Mouse (Mus musculus) kidney, adult 2 months (tissue): ENCODE measurements around the gene Acsm4. TPM values are rescaled to one million over a fixed set of nuclear protein-coding genes. Genes with fewer than 3 reads are reported as not detected.

ENCODE experiments used
- DNase-seq: peaks from one replicate; pipeline ENCODE4 v3.0.0; 2021
- H3K27ac ChIP-seq: fragments of 200-500 bp; 2 replicates; pipeline ENCODE4 v1.5.1; 2012; ENCODE audit warnings: low read depth, low read length, control low read depth, inconsistent platforms; ENCODE audit not compliant: insufficient read depth
- H3K27me3 ChIP-seq: fragments of 200-500 bp; replicated peaks from 2 replicates; pipeline ENCODE4 v1.6.1; 2012; ENCODE audit warnings: mild to moderate bottlenecking, moderate library complexity, low read length, inconsistent platforms; ENCODE audit not compliant: control insufficient read depth, insufficient read depth
- H3K36me3 ChIP-seq: fragments of 200-500 bp; 2 replicates; pipeline ENCODE4 v1.6.1; 2012; ENCODE audit warnings: mild to moderate bottlenecking, moderate library complexity, low read length, inconsistent platforms; ENCODE audit not compliant: control insufficient read depth, insufficient read depth
- H3K4me1 ChIP-seq: fragments of 200-500 bp; 2 replicates; pipeline ENCODE4 v1.6.1; 2011; ENCODE audit warnings: low read length; ENCODE audit not compliant: control insufficient read depth, insufficient read depth
- H3K4me3 ChIP-seq: fragments of 200-500 bp; 2 replicates; pipeline ENCODE4 v1.5.1; 2011; ENCODE audit warnings: mild to moderate bottlenecking, low read depth, low read length, control low read depth; ENCODE audit not compliant: insufficient read depth
- CTCF ChIP-seq: fragments of 200-500 bp; conservative IDR thresholded peaks from 2 replicates; pipeline ENCODE4 v1.5.1; 2011; ENCODE audit warnings: low read depth, mild to moderate bottlenecking, control low read depth, low read length, moderate library complexity, mixed read lengths; ENCODE audit not compliant: insufficient read depth, insufficient read length
- POLR2A ChIP-seq: fragments of 200-500 bp; IDR thresholded peaks from one replicate; pipeline ENCODE4 v1.6.1; 2011; ENCODE audit warnings: low read depth, low read length, control low read depth
- WGBS: fragments of 180-500 bp; shearing (Covaris S2); methylation state at CpG from one replicate; pipeline ENCODE4 v1.1.7; 2018; 5-methylcytosine and 5-hydroxymethylcytosine counted together
- polyA plus RNA-seq: library from polyadenylated mRNA; depleted of rRNA; stranded (reverse); fragments of >200 nt; gene quantifications from 2 replicates; pipeline ENCODE4 v1.2.3, GENCODE M21; 2012; rRNA removed

The Acsm4 gene
- not detected in 2 replicates for polyA plus RNA-seq

GRCm38 (mm10) chr7:119689726-119690125 is at the start of gene Acsm4:
Gene Acsm4, plus strand, starts transcription at chr7:119690026.
- H3K36me3 ChIP-seq = no peaks in the 10 kb centered on the region
- 75% methylated on average over 5 of the region's 5 CpGs for WGBS
- no peak within 1 kb of the TSS for H3K27ac ChIP-seq
- no peak for DNase-seq
- TF ChIP-seq POLR2A (no peak), CTCF (no peak)
- H3K4me3 ChIP-seq = no peak within 1 kb of the TSS
- no peaks in the 10 kb centered on the region for H3K4me1 ChIP-seq
- no peaks in the 10 kb centered on the region for H3K27me3 ChIP-seq

- H3K27ac ChIP-seq = peak overlapping the region; percentile 91
- TF ChIP-seq CTCF (no peak), POLR2A (no peak)
- H3K36me3 ChIP-seq = no peaks in the 10 kb centered on the region
- WGBS = 39% methylated on average over 5 of the region's 5 CpGs
- peak overlapping the region; percentile 56 for H3K4me3 ChIP-seq
- H3K27me3 ChIP-seq = no peaks in the 10 kb centered on the region
- peak; percentile 76 for DNase-seq
- H3K4me1 ChIP-seq = peaks cover 13% of the 10 kb centered on the region; the same call in 1 of the 2 replicates
These were observed 47.5 kb upstream of the Acsm4 start for GRCm38 (mm10) chr7:119642307-119642706.

- no peak overlapping the region for H3K4me3 ChIP-seq
- peak; percentile 91 for DNase-seq
- no peak for TF ChIP-seq CTCF
- no peak for TF ChIP-seq POLR2A
- WGBS = 60% methylated on average over 3 of the region's 3 CpGs
- H3K27ac ChIP-seq = peak overlapping the region; percentile 90
- H3K4me1 ChIP-seq = peaks cover 5% of the 10 kb centered on the region; the same call in 1 of the 2 replicates
- H3K36me3 ChIP-seq = no peaks in the 10 kb centered on the region
- no peaks in the 10 kb centered on the region for H3K27me3 ChIP-seq
These were observed 21.9 kb upstream of the Acsm4 start for GRCm38 (mm10) chr7:119667893-119668292.

GRCm38 (mm10) chr7:119670395-119670794 is 19.4 kb upstream of the Acsm4 start:
- H3K36me3 ChIP-seq = no peaks in the 10 kb centered on the region
- no peaks in the 10 kb centered on the region for H3K27me3 ChIP-seq
- H3K27ac ChIP-seq = no peak overlapping the region
- no peak overlapping the region for H3K4me3 ChIP-seq
- TF ChIP-seq POLR2A (no peak), CTCF (no peak)
- H3K4me1 ChIP-seq = peaks cover 5% of the 10 kb centered on the region; the same call in 1 of the 2 replicates
- 48% methylated on average over 5 of the region's 5 CpGs for WGBS
- DNase-seq = peak; percentile 52

- Histone ChIP-seq H3K36me3 (no peaks in the 10 kb centered on the region), H3K4me1 (peaks cover 5% of the 10 kb centered on the region; the same call in 1 of the 2 replicates), H3K27ac (no peak overlapping the region), H3K4me3 (no peak overlapping the region), H3K27me3 (no peaks in the 10 kb centered on the region)
- peak; percentile 56 for DNase-seq
- TF ChIP-seq POLR2A = no peak
- peak; percentile 55 for TF ChIP-seq CTCF
- 38% methylated on average over 6 of the region's 6 CpGs for WGBS
These were observed 18.9 kb upstream of the Acsm4 start for GRCm38 (mm10) chr7:119670925-119671324.

GRCm38 (mm10) chr7:119673465-119673864 is 16.4 kb upstream of the Acsm4 start:
- Histone ChIP-seq H3K27me3 (no peaks in the 10 kb centered on the region), H3K36me3 (no peaks in the 10 kb centered on the region), H3K4me1 (no peaks in the 10 kb centered on the region), H3K4me3 (no peak overlapping the region), H3K27ac (no peak overlapping the region)
- 18% methylated on average over 6 of the region's 6 CpGs for WGBS
- peak; percentile 57 for DNase-seq
- TF ChIP-seq POLR2A (no peak), CTCF (peak; percentile 77)

- Histone ChIP-seq H3K36me3 (no peaks in the 10 kb centered on the region), H3K4me1 (no peaks in the 10 kb centered on the region), H3K4me3 (no peak overlapping the region), H3K27me3 (no peaks in the 10 kb centered on the region), H3K27ac (no peak overlapping the region)
- WGBS = 61% methylated on average over 8 of the region's 8 CpGs
- no peak for DNase-seq
- TF ChIP-seq CTCF (no peak), POLR2A (no peak)
These were observed 9.7 kb upstream of the Acsm4 start for GRCm38 (mm10) chr7:119680107-119680506.

- H3K27me3 ChIP-seq = no peaks in the 10 kb centered on the region
These were observed 7.1 kb upstream of the Acsm4 start for GRCm38 (mm10) chr7:119682699-119683098.

More at GRCm38 (mm10) chr7:119682699-119683098, 7.1 kb upstream of the Acsm4 start:
- no peak overlapping the region for H3K27ac ChIP-seq
- no peak for TF ChIP-seq CTCF
- TF ChIP-seq POLR2A = no peak
- no peaks in the 10 kb centered on the region for H3K4me1 ChIP-seq
- DNase-seq = no peak
- H3K36me3 ChIP-seq = no peaks in the 10 kb centered on the region
- WGBS = 51% methylated on average over 4 of the region's 4 CpGs
- no peak overlapping the region for H3K4me3 ChIP-seq
